Mouse (Mus musculus) cortical plate, adult 2 months (tissue): ENCODE measurements around the gene Slc38a8.

Source experiments
- CTCF ChIP-seq: fragments of 200-500 bp; IDR thresholded peaks from 2 replicates; pipeline ENCODE4 v1.5.1; 2011; ENCODE audit warnings: mild to moderate bottlenecking, control low read depth, low read length; ENCODE audit not compliant: insufficient read depth; ENCODE audit errors: extremely low read depth
- POLR2A ChIP-seq: fragments of 200-500 bp; IDR thresholded peaks from 2 replicates; pipeline ENCODE4 v1.6.1; 2011; ENCODE audit warnings: mild to moderate bottlenecking, low read length, control low read depth; ENCODE audit not compliant: insufficient read depth; ENCODE audit errors: extremely low read depth

DNA sequence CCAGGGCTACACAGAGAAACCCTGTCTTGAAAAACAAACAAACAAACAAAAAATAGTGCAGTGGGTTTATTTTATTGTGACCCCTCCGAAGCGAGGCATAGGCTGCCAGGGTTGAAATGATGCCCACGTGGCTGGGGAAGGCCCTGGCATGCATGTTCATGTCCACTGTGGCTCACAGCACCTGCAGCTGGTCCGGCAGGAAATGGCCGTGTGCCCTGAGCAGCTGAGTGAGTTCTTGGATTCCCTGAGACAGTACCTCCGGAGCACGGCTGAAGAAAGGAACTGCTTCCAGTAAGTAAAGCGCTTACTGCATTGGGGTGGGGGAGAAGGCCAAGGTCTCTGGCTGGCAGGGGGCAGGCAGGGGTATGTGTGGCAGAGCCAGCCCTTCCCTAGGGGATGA, 33.4 kb downstream of the Slc38a8 start:
- TF ChIP-seq POLR2A (no peak), CTCF (no peak)
